Mouse (Mus musculus) hindbrain, postnatal 0 days (tissue): ENCODE data around the gene Wrb. TPM values are rescaled to one million over a fixed set of nuclear protein-coding genes. Genes with fewer than 3 reads are reported as not detected.
"Not testable (repeated sequence)": the region's sequence is repeated elsewhere in the genome, so short reads cannot be mapped to it uniquely, and the experiment has no call there.

Source experiments
- ATAC-seq: fragments of 200-750 bp; cut with Nextera tagmentation; 2 replicates; pipeline ENCODE4 v1.8.0; 2017; ENCODE audit warnings: mild to moderate bottlenecking, moderate TSS enrichment, moderate library complexity
- DNase-seq: peaks from one replicate; pipeline ENCODE4 v3.0.0-alpha.2; 2015; ENCODE audit warnings: low spot score
- H3K27ac ChIP-seq: fragments of 300-500 bp; sonication (generic); 2 replicates; pipeline ENCODE4 v1.5.1; 2014; ENCODE audit warnings: mild to moderate bottlenecking
- H3K27me3 ChIP-seq: fragments of 300-500 bp; sonication (generic); 2 replicates; pipeline ENCODE4 v1.6.1; 2014; ENCODE audit warnings: low read length, mixed read lengths; ENCODE audit not compliant: insufficient read depth
- H3K36me3 ChIP-seq: fragments of 300-500 bp; sonication (generic); 2 replicates; pipeline ENCODE4 v1.6.1; 2014; ENCODE audit warnings: low read length, mixed read lengths; ENCODE audit not compliant: insufficient read depth
- H3K4me1 ChIP-seq: fragments of 300-500 bp; sonication (generic); 2 replicates; pipeline ENCODE4 v1.6.1; 2014; ENCODE audit warnings: antibody characterized with exemption, low read length, mixed read lengths; ENCODE audit not compliant: insufficient read depth
- H3K4me2 ChIP-seq: fragments of 300-500 bp; sonication (generic); 2 replicates; pipeline ENCODE4 v1.6.1; 2014; ENCODE audit warnings: low read depth, mild to moderate bottlenecking, low read length, moderate library complexity, mixed read lengths
- H3K4me3 ChIP-seq: fragments of 300-500 bp; sonication (generic); 2 replicates; pipeline ENCODE4 v1.5.1; 2014; ENCODE audit warnings: low read length
- H3K9ac ChIP-seq: fragments of 300-500 bp; sonication (generic); replicated peaks from 2 replicates; pipeline ENCODE4 v1.6.1; 2014; ENCODE audit warnings: mild to moderate bottlenecking, low read length, moderate library complexity, mixed read lengths
- H3K9me3 ChIP-seq: fragments of 300-500 bp; sonication (generic); 2 replicates; pipeline ENCODE4 v1.6.1; 2016; ENCODE audit warnings: low read length, mixed read lengths
- CTCF ChIP-seq: IDR thresholded peaks from 2 replicates; pipeline ENCODE4 v1.5.1; 2016; ENCODE audit warnings: antibody characterized with exemption, control low read depth, low read depth
- WGBS: fragments of 180-500 bp; shearing (Covaris S2); extraction: QIAGEN DNeasy Blood & Tissue Kit; methylation state at CpG from one replicate; pipeline ENCODE4 v1.1.7; 2014; 5-methylcytosine and 5-hydroxymethylcytosine counted together
- polyA plus RNA-seq: library from polyadenylated mRNA; unstranded; fragments of >200 nt; fragmentation: Nextera tagmentation; extraction: Ambion mirVana; gene quantifications from 2 replicates; pipeline ENCODE4 v1.2.1, GENCODE M21; 2015
- total RNA-seq: library from RNA; depleted of rRNA; stranded (reverse); fragments of >200 nt; gene quantifications from 2 replicates; pipeline ENCODE4 v1.2.3, GENCODE M21; 2014

The Wrb gene
- total and polyA plus RNA-seq, 2 experiments from 2014 or later: 154 to 196 TPM

GRCm38 (mm10) chr16:96114729-96115128 lies 30.5 kb upstream of the Wrb start:
- Histone ChIP-seq H3K36me3 (0 out of 2 replicates have a peak, but pooled peaks cover 5% of the 10 kb centered on the region), H3K4me1 (no peaks in the 10 kb centered on the region), H3K27ac (no peak overlapping the region), H3K9me3 (no peaks in the 10 kb centered on the region), H3K4me3 (no peak overlapping the region), H3K27me3 (no peaks in the 10 kb centered on the region), H3K4me2 (no peak overlapping the region), H3K9ac (no peak overlapping the region)
- WGBS: 48% methylated on average over 4 of the region's 4 CpGs
- DNase-seq (no peak), ATAC-seq (no peak)
- no peak for TF ChIP-seq CTCF

- Histone ChIP-seq H3K27ac (no peak overlapping the region), H3K4me3 (no peak overlapping the region), H3K36me3 (peaks cover 37% of the 10 kb centered on the region), H3K9ac (no peak overlapping the region), H3K4me2 (no peak overlapping the region), H3K4me1 (no peaks in the 10 kb centered on the region), H3K27me3 (no peaks in the 10 kb centered on the region), H3K9me3 (no peaks in the 10 kb centered on the region)
- TF ChIP-seq CTCF: no peak
- ATAC-seq (no peak), DNase-seq (no peak)
- 79% methylated on average over 4 of the region's 4 CpGs for WGBS
These were observed 25.1 kb upstream of the Wrb start for GRCm38 (mm10) chr16:96120022-96120623.

GRCm38 (mm10) chr16:96126684-96127171 lies 18.5 kb upstream of the Wrb start:
- peak overlapping the region; percentile 75 for H3K4me3 ChIP-seq
- WGBS: 6% methylated on average over 19 of the region's 19 CpGs
- no peak for TF ChIP-seq CTCF

GRCm38 (mm10) chr16:96127288-96127656 lies 17.9 kb upstream of the Wrb start:
- Histone ChIP-seq H3K9ac (peak overlapping the region; percentile 96), H3K27me3 (no peaks in the 10 kb centered on the region), H3K4me1 (peaks cover 14% of the 10 kb centered on the region), H3K9me3 (no peaks in the 10 kb centered on the region), H3K4me2 (peak overlapping the region; percentile 86), H3K36me3 (peaks cover 32% of the 10 kb centered on the region), H3K4me3 (peak overlapping the region; percentile 75), H3K27ac (peak overlapping the region; percentile 98)
- 5% methylated on average over 44 of the region's 52 CpGs for WGBS
- ATAC-seq (peak; percentile 57), DNase-seq (no peak)
- no peak for TF ChIP-seq CTCF

More at GRCm38 (mm10) chr16:96126684-96127171, 18.5 kb upstream of the Wrb start:
- no peak for DNase-seq
- Histone ChIP-seq H3K27ac (peak overlapping the region; percentile 98), H3K36me3 (peaks cover 33% of the 10 kb centered on the region), H3K9ac (peak overlapping the region; percentile 96), H3K4me1 (peaks cover 14% of the 10 kb centered on the region), H3K9me3 (no peaks in the 10 kb centered on the region), H3K4me2 (peak overlapping the region; percentile 86), H3K27me3 (no peaks in the 10 kb centered on the region)
- ATAC-seq: no peak

GRCm38 (mm10) chr16:96127657-96128344 lies 17.4 kb upstream of the Wrb start, which contains the start of gene Hmgn1:
Gene Hmgn1 (minus strand): TSS chr16:96127729.
- H3K36me3 ChIP-seq: peaks cover 27% of the 10 kb centered on the region
- no peaks in the 10 kb centered on the region for H3K9me3 ChIP-seq
- peak within 1 kb of the TSS; percentile 75 for H3K4me3 ChIP-seq
- no peaks in the 10 kb centered on the region for H3K27me3 ChIP-seq
- no peak for TF ChIP-seq CTCF
- peak within 1 kb of the TSS; percentile 96 for H3K9ac ChIP-seq
- under 1% methylated on average over 60 of the region's 72 CpGs for WGBS
- ATAC-seq (peak; percentile 98), DNase-seq (peak; percentile 98)
- peak within 1 kb of the TSS; percentile 86 for H3K4me2 ChIP-seq
- H3K4me1 ChIP-seq: peaks cover 14% of the 10 kb centered on the region
- peak within 1 kb of the TSS; percentile 98 for H3K27ac ChIP-seq

GRCm38 (mm10) chr16:96128466-96128865 lies 16.7 kb upstream of the Wrb start:
- peak overlapping the region; percentile 96 for H3K9ac ChIP-seq
- WGBS: 1% methylated on average over 9 of the region's 9 CpGs
- H3K4me3 ChIP-seq: peak overlapping the region; percentile 75
- H3K4me2 ChIP-seq: peak overlapping the region; percentile 70
- peaks cover 14% of the 10 kb centered on the region for H3K4me1 ChIP-seq
- ATAC-seq (no peak), DNase-seq (no peak)
- no peaks in the 10 kb centered on the region for H3K9me3 ChIP-seq
- no peaks in the 10 kb centered on the region for H3K27me3 ChIP-seq
- TF ChIP-seq CTCF: no peak
- peaks cover 20% of the 10 kb centered on the region for H3K36me3 ChIP-seq
- H3K27ac ChIP-seq: peak overlapping the region; percentile 98

- peak; percentile 46 for ATAC-seq
- not testable (repeated sequence) for DNase-seq
- WGBS: 26% methylated on average over 6 of the region's 6 CpGs
These were observed 478 bp upstream of the Wrb start for GRCm38 (mm10) chr16:96144748-96145109.

More at GRCm38 (mm10) chr16:96144748-96145109, 478 bp upstream of the Wrb start:
- H3K27ac ChIP-seq, H3K9me3 ChIP-seq, H3K36me3 ChIP-seq, H3K9ac ChIP-seq, H3K27me3 ChIP-seq, H3K4me1 ChIP-seq: not testable (repeated sequence)
- Histone ChIP-seq H3K4me2 (peak overlapping the region; percentile 84), H3K4me3 (peak overlapping the region; percentile 88)
